Mouse (Mus musculus) kidney, adult 2 months (tissue): ENCODE measurements at regions not wholly inside any gene's neighbourhood (a gene's known extent, or its start where the extent isn't known, plus 50 kb on each side); places are given as distances from the start of the nearest gene placed in this dataset.

Experiments used
- CTCF ChIP-seq: fragments of 200-500 bp; conservative IDR thresholded peaks from 2 replicates; pipeline ENCODE4 v1.5.1; 2011; ENCODE audit warnings: low read depth, mild to moderate bottlenecking, control low read depth, low read length, moderate library complexity, mixed read lengths; ENCODE audit not compliant: insufficient read depth, insufficient read length
- POLR2A ChIP-seq: fragments of 200-500 bp; IDR thresholded peaks from one replicate; pipeline ENCODE4 v1.6.1; 2011; ENCODE audit warnings: low read depth, low read length, control low read depth

DNA sequence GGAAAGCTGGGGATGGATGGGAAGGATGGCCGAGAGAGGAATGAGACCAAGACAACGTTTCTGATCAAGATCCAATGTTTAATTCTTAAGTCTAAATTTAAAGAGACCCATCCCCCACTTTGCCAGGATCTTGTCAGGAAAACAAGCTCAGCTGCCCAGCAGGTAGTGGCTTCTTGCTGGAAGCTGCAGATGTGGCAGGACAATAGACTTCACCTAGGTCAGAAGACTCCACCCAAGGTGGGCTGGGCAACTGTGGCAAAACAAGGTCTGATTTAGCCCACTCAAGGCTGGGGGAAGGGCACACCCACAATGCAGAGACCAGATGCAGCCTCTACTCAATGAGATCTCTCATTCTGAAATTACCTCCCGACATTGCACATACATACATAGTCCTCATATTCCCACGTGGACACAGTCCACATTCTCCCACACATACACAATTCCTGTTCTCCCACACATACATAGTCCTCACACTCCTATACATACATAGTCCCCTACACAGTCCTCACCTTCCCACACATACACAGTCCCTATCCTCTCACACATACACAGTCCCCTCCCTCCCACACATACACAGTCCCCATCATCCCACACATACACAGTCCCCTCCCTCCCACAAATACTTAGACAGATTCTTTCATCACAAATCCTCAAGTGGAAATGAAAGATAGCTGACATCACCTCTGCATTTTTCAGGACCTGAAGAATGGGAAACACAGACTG, 150.2 kb downstream of the Rwdd3 start:
- TF ChIP-seq CTCF = no peak
- no peak for TF ChIP-seq POLR2A
